Mouse (Mus musculus): ENCODE results near the gene Rtl9. TPM values are rescaled to one million over a fixed set of nuclear protein-coding genes. Genes with fewer than 3 reads are reported as not detected.

The Rtl9 gene
- polyA plus RNA-seq, 1 experiment = 0.37 TPM

DNA sequence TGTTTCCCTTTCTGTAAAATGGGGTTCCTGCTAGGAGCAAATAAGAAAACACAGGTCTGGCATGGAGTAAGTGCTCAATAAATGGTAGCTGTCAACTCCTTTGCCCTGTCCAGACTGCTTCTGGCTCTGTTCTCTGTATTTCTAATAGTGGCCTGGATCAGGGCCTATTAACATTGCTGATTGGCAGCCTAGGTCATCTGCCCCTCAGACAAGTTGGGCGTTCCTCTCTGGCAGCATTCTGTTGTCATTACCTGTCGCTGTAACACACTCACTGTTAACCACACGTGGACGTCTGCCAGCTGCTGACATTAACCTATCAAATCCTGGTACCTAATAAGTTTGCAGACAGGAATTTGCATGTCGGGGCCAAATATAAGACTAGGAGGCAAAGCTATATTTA, 31.8 kb upstream of the Rtl9 start:
- H3K4me3 ChIP-seq (replicated peaks; ENCODE audit: extremely low read depth, low read depth, low read length) = no peak overlapping the region
- no peak for TF ChIP-seq POLR2A (IDR thresholded peaks at IDR 0.05; ENCODE audit: borderline replicate concordance, extremely low read depth, low read depth, low read length)
- TF ChIP-seq CTCF (IDR thresholded peaks at IDR 0.05; ENCODE audit: insufficient read depth, low read length) = no peak
- WGBS = 59% methylated on average over 5 of the region's 5 CpGs
- no peaks in the 10 kb centered on the region for H3K4me1 ChIP-seq (ENCODE audit: control insufficient read depth, insufficient read depth, low read length)
- no peak for DNase-seq

DNA sequence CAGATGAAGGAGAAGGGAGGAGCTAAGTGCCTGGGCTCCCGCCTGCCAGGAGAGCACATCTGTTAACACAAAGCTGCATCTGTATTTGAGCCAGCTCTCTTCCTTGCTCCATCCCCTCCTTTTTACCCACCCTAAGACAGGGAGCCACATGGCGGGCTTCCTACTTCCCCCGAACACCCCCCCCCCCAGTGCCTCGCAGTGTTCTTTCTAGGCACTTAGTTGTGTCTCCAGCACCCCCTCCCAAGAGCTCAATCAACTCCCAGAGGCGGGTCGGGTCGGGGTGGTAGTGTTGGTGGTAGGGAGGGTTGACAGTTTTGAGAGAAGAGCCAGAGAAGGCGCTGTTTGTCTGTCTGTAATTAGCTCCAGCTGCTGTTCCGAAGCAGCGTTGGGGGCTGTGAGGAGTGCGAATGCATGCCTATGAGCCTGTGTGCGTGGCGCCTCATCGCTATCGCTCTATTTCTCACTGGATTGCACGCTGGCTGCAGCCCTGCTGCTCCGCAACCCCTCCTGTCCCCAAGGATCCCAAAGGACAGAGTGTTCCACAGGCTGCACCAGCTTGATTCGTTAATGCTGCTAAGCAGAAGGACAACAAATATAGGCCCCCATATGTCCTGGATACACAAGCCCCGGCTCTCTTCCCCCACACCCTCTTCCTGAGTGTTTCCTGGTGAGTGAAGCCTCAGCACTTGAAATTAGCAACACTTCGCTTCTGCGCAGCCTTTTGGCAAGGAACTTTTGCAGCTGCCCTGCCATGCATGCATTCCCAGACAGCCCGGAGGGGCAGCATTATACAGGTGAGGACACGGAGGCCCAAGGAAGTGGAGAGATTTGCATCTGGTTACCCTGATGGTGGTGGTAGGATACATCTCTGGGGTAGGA, 18.7 kb upstream of the Rtl9 start:
- H3K4me3 ChIP-seq (replicated peaks; ENCODE audit: extremely low read depth, low read depth, low read length) = no peak overlapping the region
- TF ChIP-seq CTCF (IDR thresholded peaks at IDR 0.05; ENCODE audit: insufficient read depth, low read length) = no peak
- no peak for TF ChIP-seq POLR2A (IDR thresholded peaks at IDR 0.05; ENCODE audit: borderline replicate concordance, extremely low read depth, low read depth, low read length)
- no peaks in the 10 kb centered on the region for H3K4me1 ChIP-seq (ENCODE audit: control insufficient read depth, insufficient read depth, low read length)
- WGBS = 34% methylated on average over 23 of the region's 23 CpGs
- no peak for DNase-seq

DNA sequence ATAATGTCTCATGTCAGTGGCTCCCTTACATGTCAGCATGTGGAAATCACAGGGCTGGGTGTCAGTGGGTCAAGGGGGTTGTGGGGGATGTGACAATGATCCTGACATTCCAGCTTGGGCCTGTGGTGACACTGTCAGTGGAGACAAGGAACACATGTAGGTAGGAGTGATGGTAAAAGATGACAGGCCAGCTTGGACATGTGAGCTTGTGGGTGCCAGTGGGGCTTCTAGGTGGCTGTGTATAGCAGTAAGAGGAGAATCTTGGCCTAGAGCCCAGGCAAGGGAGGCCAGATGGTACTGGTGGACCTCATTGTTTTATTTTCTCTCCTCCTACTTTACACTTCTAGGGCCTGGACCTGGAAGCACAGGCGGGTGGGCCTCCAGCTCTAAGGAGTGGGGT, 16.7 kb upstream of the Rtl9 start:
- 59% methylated on average over 1 of the region's 1 CpGs for WGBS
- H3K4me3 ChIP-seq (replicated peaks; ENCODE audit: extremely low read depth, low read depth, low read length) = no peak overlapping the region
- TF ChIP-seq CTCF (IDR thresholded peaks at IDR 0.05; ENCODE audit: insufficient read depth, low read length) = no peak
- no peak for TF ChIP-seq POLR2A (IDR thresholded peaks at IDR 0.05; ENCODE audit: borderline replicate concordance, extremely low read depth, low read depth, low read length)
- H3K4me1 ChIP-seq (ENCODE audit: control insufficient read depth, insufficient read depth, low read length) = no peaks in the 10 kb centered on the region
- no peak for DNase-seq

DNA sequence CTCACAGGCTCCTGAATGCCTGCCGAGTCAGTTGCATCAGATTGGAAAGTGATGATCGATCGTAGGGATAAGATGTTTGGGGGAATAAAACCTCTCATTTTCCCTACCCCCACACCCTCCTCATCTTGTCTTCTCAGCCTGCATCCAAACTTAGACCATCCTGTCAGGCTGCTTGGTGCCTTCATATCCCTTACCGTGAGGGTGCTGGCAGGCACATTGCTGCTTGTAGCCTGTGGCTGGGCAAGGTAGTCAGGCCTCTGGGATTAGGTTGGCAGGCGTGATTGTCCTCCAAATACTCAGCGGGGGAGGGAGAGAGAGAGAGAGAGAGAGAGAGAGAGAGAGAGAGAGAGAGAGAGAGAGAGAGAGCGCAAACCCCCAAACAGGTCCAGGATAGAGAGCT, 11.2 kb upstream of the Rtl9 start:
- no peak for TF ChIP-seq POLR2A (IDR thresholded peaks at IDR 0.05; ENCODE audit: borderline replicate concordance, extremely low read depth, low read depth, low read length)
- no peak for TF ChIP-seq CTCF (IDR thresholded peaks at IDR 0.05; ENCODE audit: insufficient read depth, low read length)
- 77% methylated on average over 7 of the region's 7 CpGs for WGBS
- no peak for DNase-seq
- H3K4me1 ChIP-seq (ENCODE audit: control insufficient read depth, insufficient read depth, low read length) = no peaks in the 10 kb centered on the region
- no peak overlapping the region for H3K4me3 ChIP-seq (replicated peaks; ENCODE audit: extremely low read depth, low read depth, low read length)

DNA sequence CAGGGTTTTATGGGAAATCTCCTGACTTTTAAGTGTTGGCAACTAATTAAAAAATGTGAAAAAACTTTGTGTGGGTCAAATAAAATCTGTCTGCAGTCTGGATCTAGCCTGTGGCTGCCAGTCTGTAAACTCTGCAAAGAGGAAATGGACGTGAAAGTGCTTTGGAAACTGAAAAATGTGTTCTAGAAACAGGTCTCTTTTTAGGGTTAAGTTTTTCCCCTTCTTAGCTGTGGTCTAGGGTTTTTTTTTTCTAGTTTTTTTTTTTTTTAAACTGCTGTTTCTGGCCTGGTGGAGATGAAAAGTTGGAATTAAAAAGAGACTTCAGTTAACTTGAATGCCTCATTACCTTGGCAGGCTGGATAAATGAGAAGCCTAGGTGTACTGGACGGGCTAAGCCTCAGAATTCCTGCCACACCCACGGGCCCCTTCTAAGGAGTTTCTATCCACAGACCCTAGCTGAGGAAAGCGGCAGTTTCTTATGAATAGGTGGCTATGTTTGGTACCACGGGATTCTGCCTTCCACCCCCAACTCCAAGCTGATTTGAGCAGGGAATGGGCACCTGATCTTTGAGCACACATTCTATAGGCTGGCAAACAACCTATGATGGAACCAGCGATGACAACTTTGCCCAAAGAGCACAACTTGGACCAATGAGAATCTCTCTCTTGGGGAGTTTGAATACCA, 8.3 kb upstream of the Rtl9 start:
- TF ChIP-seq POLR2A (IDR thresholded peaks at IDR 0.05; ENCODE audit: borderline replicate concordance, extremely low read depth, low read depth, low read length) (no peak), CTCF (IDR thresholded peaks at IDR 0.05; ENCODE audit: insufficient read depth, low read length) (no peak)
- Histone ChIP-seq H3K4me3 (replicated peaks; ENCODE audit: extremely low read depth, low read depth, low read length) (no peak overlapping the region), H3K4me1 (ENCODE audit: control insufficient read depth, insufficient read depth, low read length) (no peaks in the 10 kb centered on the region)
- 59% methylated on average over 6 of the region's 6 CpGs for WGBS
- DNase-seq = no peak

DNA sequence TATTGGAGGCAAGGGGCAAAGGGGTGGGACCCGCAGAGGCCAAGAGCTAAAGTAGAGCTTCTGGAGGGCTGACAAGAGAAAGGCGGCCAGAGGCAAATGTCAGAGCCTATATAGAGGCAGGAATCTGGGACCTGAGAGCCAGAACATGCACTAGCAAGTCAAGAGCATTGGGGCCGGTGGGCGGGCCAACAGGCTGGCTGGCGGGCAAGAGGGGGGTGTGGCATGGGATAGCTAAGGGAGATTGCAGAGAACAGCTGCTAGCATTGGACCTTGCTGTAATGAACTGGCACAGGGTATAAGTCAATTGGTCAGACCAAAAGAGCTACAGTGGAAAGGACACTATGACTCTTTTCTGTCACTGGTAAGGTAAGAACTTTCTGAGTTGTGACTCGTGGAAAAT, 1.8 kb upstream of the Rtl9 start:
- Histone ChIP-seq H3K4me1 (ENCODE audit: control insufficient read depth, insufficient read depth, low read length) (no peaks in the 10 kb centered on the region), H3K4me3 (replicated peaks; ENCODE audit: extremely low read depth, low read depth, low read length) (no peak overlapping the region)
- no peak for DNase-seq
- WGBS = 73% methylated on average over 6 of the region's 6 CpGs
- TF ChIP-seq CTCF (IDR thresholded peaks at IDR 0.05; ENCODE audit: insufficient read depth, low read length) (no peak), POLR2A (IDR thresholded peaks at IDR 0.05; ENCODE audit: borderline replicate concordance, extremely low read depth, low read depth, low read length) (no peak)

DNA sequence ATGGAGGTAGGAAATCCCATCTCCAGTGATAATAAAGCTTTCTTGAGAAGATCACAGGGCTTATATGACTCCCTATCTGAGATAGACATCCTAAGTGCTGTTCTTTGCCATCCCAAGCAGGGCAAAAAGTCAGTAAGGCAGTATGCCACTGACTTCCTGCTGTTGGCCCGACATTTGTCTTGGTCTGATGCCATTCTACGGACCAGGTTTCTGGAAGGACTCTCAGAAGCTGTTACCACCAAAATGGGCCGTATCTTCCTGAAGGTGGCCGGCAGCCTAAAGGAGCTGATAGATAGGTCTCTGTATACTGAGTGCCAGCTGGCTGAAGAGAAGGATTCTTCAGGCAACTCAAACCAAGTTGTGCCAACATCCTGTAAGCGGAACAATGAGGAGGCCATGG, 3.8 kb downstream of the Rtl9 start:
- WGBS = 89% methylated on average over 5 of the region's 5 CpGs

DNA sequence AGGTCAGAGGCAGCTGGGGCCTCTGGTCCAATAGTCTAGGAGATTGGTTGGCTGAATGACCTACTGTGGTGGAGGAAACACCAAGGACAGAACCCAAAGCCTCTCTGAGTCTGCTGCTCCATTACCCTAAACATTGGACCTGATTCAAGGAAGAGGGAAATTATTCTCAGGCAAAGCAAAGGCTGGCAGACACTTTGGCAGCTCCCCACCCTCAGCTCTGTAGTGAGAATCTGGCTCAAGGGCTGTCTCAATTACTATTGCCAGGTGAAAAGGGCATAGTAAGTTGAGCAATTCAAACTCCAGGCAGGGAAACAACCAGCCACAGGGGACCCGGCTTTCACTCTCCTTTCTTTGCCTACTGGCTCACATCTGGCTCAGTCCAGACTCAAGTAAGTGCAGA, 6.5 kb downstream of the Rtl9 start:
- no peaks in the 10 kb centered on the region for H3K4me1 ChIP-seq (ENCODE audit: control insufficient read depth, insufficient read depth, low read length)
- no peak for TF ChIP-seq CTCF (IDR thresholded peaks at IDR 0.05; ENCODE audit: insufficient read depth, low read length)
- TF ChIP-seq POLR2A (IDR thresholded peaks at IDR 0.05; ENCODE audit: borderline replicate concordance, extremely low read depth, low read depth, low read length) = no peak
- H3K4me3 ChIP-seq (replicated peaks; ENCODE audit: extremely low read depth, low read depth, low read length) = no peak overlapping the region
- WGBS = 77% methylated on average over 1 of the region's 1 CpGs
- DNase-seq = no peak

More for the DNA sequence above, 3.8 kb downstream of the Rtl9 start:
- H3K4me3 ChIP-seq (replicated peaks; ENCODE audit: extremely low read depth, low read depth, low read length) = no peak overlapping the region
- H3K4me1 ChIP-seq (ENCODE audit: control insufficient read depth, insufficient read depth, low read length) = no peaks in the 10 kb centered on the region
- no peak for DNase-seq
- TF ChIP-seq CTCF (IDR thresholded peaks at IDR 0.05; ENCODE audit: insufficient read depth, low read length) = no peak
- TF ChIP-seq POLR2A (IDR thresholded peaks at IDR 0.05; ENCODE audit: borderline replicate concordance, extremely low read depth, low read depth, low read length) = no peak

DNA sequence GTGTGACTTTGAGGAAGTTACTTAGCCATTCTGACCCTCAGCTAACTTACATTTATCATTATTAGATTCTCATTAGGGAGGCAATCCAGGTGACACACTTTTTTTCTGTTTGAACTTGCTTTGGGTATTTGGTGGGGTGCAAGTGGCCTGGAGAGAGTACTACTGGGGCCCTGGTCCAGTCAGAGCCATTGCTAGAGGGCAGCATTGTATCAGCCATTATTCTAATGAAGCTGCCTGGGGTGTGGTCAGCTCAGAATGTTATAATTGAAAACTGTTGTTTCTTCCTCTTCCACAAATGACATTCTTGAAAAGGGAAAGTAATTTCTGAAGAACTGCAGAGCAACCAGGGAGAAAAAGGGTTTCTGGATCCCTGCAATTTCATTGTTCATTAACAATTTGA, 13.2 kb downstream of the Rtl9 start:
- H3K4me1 ChIP-seq (ENCODE audit: control insufficient read depth, insufficient read depth, low read length) = no peaks in the 10 kb centered on the region
- no peak for DNase-seq
- no peak overlapping the region for H3K4me3 ChIP-seq (replicated peaks; ENCODE audit: extremely low read depth, low read depth, low read length)
- no peak for TF ChIP-seq POLR2A (IDR thresholded peaks at IDR 0.05; ENCODE audit: borderline replicate concordance, extremely low read depth, low read depth, low read length)
- 0 out of 2 replicates have a peak, but pooled peaks have one; percentile 8 for TF ChIP-seq CTCF (IDR thresholded peaks at IDR 0.05; ENCODE audit: insufficient read depth, low read length)

Other genes starting within 250 kb of the Rtl9 start
- gene Ammecr1, start 132.9 kb upstream of the Rtl9 start, polyA plus RNA-seq (2012; rRNA removed) = 0.80 and 1.1 TPM in 2 replicates

All from lung, adult 2 months (tissue).